Mouse (Mus musculus): ENCODE results near the gene AF067063. TPM values are rescaled to one million over a fixed set of nuclear protein-coding genes. Genes with fewer than 3 reads are reported as not detected.
"Not testable (repeated sequence)": the region's sequence is repeated elsewhere in the genome, so short reads cannot be mapped to it uniquely, and the experiment has no call there.

The AF067063 gene
- total RNA-seq (2015; ENCODE audit: low replicate concordance) = not detected in 2 replicates
- total RNA-seq (2017; ENCODE audit: low replicate concordance) = not detected in 2 replicates

DNA sequence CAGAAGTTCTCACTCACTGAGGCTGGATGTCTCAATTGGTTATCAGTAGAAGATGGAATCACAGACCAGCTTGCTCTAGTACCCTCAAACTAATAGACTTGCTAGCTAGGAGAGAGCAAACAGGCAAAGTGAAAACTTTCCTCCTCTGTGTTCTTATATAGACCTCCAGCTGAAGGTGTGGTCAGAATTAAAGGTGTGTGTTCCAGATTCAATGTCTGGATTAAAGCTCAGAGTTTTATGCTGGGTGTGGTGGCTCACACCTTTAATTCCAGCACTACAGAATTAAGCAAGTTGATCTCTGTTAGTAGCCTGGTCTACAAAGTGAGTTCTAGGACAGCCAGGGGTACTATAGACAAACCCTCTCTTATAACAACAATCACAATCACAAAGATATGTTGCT is at the start of gene AF067063:
Gene AF067063 (minus strand): TSS at position 101 of the 400 bp plus-strand sequence.
- ATAC-seq (replicated peaks; ENCODE audit: low FRiP score, poor library complexity, severe bottlenecking) = not testable (repeated sequence)

DNA sequence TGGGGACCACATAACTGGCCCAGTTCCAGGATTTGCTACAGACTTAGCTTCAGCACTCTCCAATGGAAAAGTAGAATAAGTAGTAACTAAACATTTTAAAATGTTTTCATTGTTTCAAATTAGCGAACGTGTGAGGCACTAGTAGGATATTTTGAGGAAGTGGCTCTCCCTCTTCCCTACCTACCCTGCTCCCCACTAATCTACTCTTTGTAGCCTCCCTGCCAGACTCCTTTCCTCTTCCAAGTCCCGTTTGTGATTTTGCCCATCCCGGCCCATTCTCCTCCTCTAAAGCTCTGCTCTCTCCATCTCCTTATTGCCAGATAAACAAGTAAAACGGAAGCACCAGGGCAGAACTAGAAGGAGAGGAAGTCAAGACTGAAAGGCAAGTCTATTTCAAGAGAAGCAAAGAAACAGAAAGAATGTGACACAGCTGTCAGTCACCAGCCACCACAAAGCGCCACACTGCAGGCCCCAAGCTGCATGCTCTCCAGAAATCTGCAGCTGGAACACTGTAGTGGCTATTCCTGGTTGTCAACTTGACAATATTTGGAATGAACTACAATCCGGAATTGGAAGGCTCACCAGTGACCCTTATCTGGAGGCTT is 34.5 kb upstream of the AF067063 start:
- not testable (repeated sequence) for ATAC-seq (replicated peaks; ENCODE audit: low FRiP score, poor library complexity, severe bottlenecking)

DNA sequence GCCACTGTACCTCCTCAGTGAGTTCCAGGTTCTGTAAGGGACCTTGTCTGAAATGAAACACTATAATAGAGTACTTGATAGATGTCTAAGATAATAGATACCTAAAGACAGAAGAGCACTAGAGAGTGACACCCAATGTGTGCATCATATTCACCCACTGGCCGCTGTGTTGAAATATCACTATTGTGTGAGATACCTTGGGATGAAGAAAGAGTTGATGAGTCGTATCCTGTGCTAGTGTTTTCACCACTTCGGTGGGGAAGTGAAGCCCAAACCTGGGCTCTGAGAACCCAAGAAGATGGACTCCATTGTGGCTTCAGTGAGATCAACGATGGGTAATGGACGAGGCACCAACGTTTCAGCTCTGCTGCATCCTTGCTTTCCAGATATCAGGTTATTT is 32.4 kb upstream of the AF067063 start:
- ATAC-seq (replicated peaks; ENCODE audit: low FRiP score, poor library complexity, severe bottlenecking) = not testable (repeated sequence)

DNA sequence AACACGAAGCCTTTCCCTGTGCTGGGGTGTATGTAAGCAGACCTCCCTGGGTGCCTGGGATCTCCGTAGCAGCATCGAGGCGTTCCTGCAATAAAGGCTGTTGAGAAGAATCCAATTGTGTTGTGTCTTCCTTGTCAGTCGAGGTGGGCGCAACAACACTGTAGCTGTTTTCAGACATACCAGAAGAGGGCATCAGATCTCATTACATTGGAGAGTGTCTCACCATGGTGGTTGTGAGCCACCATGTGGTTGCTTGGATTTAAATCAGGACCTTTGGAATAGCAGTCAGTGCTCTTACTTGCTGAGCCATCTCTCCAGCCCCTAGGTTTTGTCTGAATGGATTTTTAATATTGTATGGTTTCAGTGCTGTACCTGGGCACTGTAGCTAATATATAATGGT is 10.0 kb upstream of the AF067063 start:
- not testable (repeated sequence) for ATAC-seq (replicated peaks; ENCODE audit: low FRiP score, poor library complexity, severe bottlenecking)

DNA sequence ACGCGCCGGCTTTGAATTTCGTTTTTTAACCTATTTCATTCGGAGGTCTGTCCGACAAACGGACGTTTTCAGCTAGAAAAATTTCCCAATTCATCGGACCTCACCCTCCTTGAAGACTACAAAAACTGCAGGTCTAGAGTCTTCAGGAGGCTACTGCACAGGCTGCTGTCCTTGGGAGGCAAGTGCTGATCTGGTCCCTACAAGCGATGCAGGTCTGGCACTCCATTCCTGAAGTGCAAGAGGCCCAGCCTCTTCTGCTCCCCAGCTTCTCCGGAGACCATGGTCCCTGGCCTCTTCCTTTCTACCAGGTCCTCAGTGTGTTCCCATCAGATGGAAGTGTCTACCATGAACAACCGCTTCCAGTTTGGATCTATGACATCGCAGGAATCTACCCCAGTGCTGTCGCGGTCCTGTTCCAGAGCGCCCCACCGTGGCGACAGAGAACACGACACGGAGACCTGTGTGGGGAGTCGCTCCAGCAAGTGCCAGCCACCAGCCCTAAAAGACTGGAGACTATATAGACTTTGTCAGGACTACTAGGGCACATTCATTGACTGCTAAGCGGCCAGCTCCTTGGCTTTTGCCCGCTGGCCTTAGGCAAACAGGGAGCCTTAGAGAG is 7.8 kb upstream of the AF067063 start:
- ATAC-seq (replicated peaks; ENCODE audit: low FRiP score, poor library complexity, severe bottlenecking) = not testable (repeated sequence)

DNA sequence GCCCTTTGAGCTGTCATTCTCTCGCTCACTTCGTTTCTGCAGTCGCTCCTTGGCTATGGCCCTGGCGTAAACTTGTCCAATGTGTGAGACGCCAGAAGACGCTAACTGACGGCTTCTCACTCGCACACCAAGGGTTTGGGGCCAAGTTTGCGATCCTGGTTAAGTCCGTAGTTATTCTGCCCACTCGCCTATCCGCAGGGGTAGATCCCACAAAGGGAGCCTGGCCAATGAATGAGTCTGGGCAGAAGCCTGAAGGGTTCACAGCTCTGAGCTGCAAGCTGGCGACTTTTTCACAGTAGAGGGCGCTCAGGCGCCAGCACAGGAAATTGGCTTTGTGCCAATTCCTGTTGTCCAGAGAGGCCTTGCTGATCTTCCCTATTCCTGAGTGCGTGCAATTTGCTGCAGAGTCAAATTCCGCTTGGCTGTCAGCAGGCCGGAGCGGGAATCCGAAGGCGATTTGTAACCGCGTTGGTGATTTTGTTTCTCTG is 6.4 kb upstream of the AF067063 start:
- not testable (repeated sequence) for ATAC-seq (replicated peaks; ENCODE audit: low FRiP score, poor library complexity, severe bottlenecking)

DNA sequence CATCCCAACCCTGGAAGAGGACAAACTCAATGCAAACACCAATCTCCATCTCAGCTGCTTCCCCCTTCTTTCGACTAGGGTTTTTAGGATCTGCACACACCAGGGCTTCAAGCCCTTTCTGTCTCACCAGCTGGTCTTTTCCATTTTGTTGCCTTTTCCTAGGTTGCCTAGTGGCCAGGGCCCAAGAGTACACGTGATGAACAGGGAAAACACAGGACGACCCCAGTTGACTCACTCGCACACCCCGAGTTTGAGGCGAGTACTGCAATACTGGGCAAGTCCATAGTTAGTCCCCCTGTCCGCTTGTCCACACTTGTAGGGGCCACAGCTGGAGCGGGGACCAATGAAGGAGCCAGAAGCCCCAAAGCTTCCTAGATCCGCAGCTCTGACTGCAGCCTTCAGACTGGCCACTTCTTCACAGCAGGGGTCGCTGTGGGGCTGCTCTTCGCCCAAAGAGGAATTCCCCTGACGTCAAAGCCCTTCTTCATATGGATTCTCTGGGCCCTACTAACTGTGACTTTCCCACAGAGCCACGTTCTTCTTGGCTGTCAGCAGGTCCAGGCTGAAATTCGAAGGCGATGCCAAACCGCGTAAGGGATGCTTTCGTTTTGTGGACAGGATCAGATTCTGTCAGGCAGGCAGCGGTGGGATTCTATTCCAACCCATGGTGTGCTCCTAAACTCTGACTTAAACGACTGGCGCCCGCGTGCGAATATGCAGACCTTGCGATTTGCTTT is 5.5 kb upstream of the AF067063 start, which contains the start of gene D13Ertd608e:
Gene D13Ertd608e (plus strand): TSS at position 687 of the 737 bp plus-strand sequence.
- ATAC-seq (replicated peaks; ENCODE audit: low FRiP score, poor library complexity, severe bottlenecking) = peak; percentile 55; the same call in 1 of the 2 replicates

DNA sequence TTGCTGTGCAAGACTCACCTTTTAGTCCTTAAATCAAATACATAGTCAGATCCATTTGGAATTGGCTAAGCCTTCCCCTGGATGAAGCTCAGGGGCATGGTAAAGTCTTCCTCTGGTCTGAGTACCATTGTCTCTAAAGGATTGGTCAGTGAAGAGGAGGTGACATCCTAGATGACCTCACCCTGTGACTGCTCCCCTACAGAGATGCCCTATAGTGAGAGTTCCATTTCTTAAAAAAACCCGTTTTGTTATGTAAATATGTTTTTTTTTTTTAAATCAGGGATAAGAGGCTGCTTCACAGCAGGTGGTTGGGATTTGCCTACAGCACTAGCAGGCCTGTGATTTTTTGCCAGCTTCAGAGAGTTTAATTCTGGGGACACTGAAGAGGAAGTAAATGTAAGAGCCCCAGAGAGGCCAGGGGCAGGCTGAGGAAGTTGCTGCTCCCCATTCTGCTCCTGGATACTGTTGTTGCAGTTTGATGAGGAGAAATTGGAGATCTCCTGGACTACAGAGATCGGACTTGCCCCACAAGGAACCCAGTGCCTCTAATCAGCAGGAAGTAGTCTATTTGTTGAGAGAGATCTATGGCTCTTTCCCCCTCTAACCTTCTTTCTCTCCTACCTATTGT is 12.3 kb downstream of the AF067063 start:
- ATAC-seq (replicated peaks; ENCODE audit: low FRiP score, poor library complexity, severe bottlenecking) = no peak

DNA sequence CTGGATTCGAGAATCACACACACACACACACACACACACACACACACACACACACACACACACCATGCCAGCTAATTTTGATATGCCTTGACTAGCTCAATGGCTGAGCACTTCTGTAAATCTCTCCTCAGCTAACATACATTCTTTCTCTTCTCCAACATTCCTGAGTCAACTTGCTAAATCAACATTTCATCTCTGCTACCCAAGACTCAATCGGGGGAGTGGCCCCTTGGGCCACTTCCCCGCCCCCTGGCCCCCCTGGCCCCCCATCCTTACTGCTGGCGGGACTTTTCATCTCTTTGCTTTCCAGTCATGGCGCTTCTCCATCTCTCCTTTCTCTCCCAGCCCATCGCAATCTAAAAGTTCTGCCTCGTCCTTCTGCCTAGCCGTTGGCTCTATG is 13.2 kb downstream of the AF067063 start:
- no peak for ATAC-seq (replicated peaks; ENCODE audit: low FRiP score, poor library complexity, severe bottlenecking)

DNA sequence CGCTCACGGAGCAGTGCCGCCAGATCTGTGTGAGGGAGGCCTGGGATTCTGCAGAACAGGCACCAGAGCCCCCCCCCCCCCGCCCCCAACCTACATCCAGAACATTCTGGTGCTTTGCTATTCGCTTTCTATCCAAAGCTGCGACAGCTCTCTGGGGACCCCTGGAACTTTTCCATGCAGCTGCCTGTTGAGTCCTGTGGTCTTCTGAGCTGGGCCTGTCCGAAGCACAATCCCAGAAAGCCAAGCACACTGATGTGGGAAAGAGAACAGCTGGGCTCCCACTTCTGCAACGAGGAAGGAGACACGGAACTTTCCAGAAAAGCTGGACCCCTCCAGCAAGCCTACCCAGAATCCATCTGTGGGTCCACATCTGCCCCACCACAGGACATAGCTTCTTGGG is 20.0 kb downstream of the AF067063 start:
- ATAC-seq (replicated peaks; ENCODE audit: low FRiP score, poor library complexity, severe bottlenecking) = no peak

DNA sequence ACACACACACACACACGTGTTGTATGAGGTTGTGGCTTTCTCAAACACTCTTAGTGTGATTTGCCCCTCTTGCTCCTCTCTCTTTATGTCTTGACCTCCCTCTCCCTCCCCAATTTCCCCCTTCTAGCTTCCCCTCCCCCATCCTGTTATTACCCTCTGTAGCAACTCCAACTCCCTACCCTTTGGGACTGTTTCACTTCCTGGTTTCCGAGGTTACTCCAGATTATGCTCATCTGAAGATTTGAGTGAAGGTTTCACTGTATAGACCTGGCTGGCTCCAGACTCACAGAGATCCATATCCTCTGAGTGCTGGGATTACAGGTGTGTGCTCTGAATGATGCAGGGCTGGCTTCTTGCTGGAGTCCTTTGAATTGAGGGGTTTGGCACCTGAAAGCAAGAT is 21.1 kb downstream of the AF067063 start:
- ATAC-seq (replicated peaks; ENCODE audit: low FRiP score, poor library complexity, severe bottlenecking) = no peak

DNA sequence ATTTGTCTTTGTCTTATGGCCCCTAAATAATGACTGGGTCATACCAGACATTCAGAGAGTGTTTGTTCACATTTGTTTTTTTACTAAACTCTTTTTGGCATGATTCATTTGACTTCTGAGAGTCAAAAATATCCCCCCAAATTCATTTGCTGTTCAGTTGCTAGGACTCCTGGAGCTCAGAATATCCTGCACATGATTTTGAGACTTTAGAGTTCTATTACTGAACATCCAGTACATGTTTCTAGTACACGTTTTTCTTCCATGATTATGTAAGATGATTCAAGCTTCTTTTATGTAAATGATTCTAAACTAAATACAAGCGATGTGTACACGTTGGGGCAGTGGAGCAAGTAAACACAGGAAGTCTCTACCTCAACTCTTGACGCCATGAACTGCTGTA is 32.4 kb downstream of the AF067063 start:
- ATAC-seq (replicated peaks; ENCODE audit: low FRiP score, poor library complexity, severe bottlenecking) = no peak

DNA sequence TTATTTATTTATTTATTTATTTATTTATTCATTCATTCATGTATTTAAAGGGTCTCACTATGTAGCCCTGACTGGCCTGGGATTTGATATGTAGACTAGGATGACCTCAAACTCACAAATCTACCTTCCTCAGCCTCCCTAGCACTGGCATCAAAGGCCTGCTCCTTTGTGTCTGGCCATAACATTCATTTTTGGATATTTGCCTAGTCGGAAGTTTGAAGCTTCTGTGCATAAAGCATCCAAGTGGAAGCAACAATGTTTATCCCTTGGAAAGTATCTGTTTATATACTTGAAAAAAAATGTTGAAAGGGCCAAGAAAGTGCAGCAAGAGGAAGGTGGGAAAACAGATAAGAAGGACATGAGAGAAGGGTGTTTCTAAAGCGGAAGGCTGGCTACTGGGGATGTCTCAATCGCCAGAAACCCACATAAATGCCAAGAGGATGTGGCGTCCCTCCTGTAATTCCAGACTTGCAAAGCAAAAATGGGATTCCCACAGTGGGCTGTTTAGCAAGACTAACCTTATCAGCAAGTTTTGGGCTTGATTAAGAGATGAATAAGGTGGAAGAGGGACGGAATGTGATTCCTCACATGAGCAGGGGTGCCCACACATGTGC is 37.1 kb downstream of the AF067063 start:
- no peak for ATAC-seq (replicated peaks; ENCODE audit: low FRiP score, poor library complexity, severe bottlenecking)

DNA sequence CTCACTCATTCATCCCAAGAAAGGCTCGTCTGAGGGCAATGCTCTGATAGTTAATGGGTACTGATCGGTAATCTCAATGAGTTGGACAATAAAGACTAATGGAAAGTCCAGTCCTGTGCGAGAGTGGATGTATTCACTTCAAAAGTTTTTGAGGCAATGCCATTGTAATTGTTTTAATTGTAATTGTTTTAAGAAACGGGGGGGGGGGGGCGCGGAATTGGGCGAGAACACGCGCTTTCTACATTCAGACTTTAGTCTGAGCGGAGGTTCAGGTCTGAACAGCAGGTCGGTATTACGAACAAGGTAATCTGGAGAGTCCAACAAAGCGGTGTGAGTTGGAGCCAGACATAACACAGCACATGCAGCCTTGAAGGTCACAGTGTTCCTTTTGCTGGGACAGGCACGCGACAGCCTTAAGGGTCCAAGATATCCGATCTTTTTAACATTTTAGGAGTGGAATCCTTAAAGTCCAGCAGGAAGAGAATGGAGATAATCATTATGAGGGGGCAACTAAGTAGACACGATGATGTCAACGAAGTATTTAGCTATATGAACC is 38.4 kb downstream of the AF067063 start:
- no peak for ATAC-seq (replicated peaks; ENCODE audit: low FRiP score, poor library complexity, severe bottlenecking)

DNA sequence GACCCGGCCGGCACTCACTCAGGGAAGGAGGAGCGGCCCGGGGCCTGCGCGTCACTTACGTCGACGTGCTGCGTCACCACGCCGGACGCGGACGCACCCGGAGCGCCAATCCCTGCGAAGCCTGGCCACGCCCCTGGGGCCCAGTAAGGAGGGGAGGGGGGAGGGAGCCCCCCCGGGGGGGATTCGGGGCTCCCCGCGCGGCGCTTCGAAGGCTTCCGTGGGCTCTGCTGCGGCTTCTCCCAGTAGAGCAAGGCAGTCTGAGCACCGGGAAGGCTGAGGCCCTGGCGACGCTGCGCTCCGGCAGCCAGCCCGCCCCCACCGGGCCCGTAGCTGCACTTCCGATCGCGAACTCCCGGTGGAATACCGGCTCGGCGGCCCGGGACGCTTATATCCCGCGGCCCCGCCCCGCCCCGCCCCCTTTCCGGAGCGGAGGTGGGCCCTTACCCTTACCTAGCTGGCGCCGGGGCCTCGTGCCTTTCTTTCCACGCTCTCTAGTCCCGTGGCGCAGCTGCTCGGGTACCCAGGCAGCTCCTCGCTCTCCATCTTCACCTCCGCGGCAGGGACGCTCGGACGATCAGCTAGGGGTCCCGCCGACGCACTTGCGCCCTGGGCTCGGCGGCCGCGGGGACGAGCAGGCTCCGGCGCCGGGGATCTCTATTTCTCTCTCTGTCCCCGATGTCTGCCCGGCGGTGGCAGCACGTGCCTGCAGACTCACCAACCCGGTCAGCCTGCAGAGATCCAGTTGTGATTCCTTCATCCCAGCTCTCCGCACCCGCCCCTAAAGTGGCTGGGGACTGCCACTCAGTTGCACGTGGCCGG is 39.0 kb downstream of the AF067063 start, which contains the start of gene Zfp131:
Gene Zfp131 (minus strand): TSS at position 129 of the 819 bp plus-strand sequence.
- ATAC-seq (replicated peaks; ENCODE audit: low FRiP score, poor library complexity, severe bottlenecking) = peak; percentile 96

DNA sequence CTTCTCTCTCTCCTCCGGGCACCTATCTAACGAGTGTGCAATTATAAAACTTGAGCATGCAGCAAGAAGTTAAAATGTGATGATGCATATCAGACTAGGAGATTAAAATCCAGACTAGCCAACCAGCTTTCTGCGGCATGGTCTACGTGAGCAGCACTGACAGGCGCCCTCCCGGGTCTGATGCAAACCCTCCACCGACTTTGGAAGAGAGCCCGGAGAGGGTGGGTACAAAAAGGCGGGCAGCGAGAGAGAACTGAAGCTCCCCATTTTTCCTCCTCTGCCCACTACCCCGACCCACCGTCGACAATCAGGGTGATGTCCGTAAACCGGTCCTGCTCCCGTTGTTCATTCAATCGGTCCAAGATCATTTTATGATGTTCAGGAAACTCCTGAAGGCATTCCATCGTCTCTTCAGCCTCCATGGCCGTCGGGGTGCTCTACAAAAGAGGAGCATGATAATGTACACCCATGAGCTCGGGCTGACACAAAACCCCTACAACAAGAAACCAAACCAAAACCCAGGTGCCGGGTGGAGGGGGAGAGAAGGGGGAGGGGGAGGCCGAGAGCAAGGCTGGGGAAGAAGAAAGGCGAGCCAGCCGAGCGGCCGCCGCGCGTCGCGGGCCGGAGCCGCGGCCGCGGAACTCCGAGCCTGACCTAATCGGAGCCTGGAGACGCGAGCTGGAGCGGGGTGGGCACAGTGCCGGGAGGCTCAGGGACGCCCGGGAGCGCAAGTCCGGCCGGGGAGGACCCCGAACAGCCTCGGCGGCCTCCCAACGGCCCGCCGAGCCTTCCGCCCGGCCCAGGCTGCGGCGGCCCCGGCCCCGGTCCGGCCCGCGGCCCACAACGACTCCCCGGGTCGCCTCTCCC is 39.9 kb downstream of the AF067063 start:
- ATAC-seq (replicated peaks; ENCODE audit: low FRiP score, poor library complexity, severe bottlenecking) = peak; percentile 39

DNA sequence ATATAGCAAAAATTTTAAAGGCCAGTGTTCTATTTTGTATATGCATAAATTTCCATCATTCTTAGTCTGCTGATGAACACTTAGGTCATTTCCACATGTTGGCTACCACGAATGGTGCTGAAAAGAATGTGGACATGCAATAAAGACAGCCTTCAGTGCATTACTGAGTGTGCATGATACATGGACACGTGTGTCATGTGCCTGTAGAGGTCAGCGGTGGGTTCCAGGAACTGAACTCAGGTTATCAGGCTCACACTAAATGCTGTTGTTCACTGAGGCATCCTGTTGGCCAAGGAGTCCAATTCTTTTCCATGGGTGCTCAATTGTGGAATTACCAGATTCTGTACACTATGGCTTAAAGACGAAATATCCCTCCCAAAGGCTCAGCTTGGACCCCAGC is 46.4 kb downstream of the AF067063 start:
- no peak for ATAC-seq (replicated peaks; ENCODE audit: low FRiP score, poor library complexity, severe bottlenecking)

Data from erythroblast, adult 5-6 weeks (primary cell).